Mouse (Mus musculus): ENCODE data around the gene AI987944.

Gene AI987944

GRCm38 (mm10) chr7:41393048-41393971, at the start of gene AI987944:
Gene AI987944, minus strand, starts transcription at chr7:41393379.
- DNase-seq (ENCODE audit: low spot score): peak; percentile 72

DNA sequence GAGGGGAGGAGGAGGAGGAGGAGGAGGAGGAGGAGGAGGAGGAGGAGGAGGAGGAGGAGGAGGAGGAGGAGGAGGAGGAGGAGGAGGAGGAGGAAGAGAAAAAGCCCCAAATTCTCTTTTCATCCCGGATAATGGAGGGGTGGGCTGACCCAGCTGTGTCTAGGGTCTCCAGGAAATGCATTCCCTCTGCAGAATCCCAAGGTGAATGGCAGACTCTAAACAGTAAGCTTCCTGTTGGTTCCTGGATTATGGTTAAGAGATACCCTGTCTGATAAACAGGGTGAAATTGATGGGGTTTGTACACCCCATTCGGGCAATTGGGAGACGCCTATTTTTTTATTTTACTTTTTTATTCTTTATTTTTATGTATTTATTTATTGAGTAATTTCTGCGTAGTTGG, 951 bp upstream of the AI987944 start:
- no peak for DNase-seq (ENCODE audit: low spot score)
